Mouse (Mus musculus) embryonic facial prominence, embryonic 11.5 days (tissue): Measurements from ENCODE around the gene Pcsk6. TPM values are rescaled to one million over a fixed set of nuclear protein-coding genes. Genes with fewer than 3 reads are reported as not detected.

Experiments
- ATAC-seq: fragments of 200-750 bp; cut with Nextera tagmentation; replicated peaks from 2 replicates; pipeline ENCODE4 v1.8.0; 2017; ENCODE audit warnings: low read depth; ENCODE audit not compliant: insufficient number of reproducible peaks, low FRiP score, low TSS enrichment
- DNase-seq: peaks from one replicate; pipeline ENCODE4 v3.0.0-alpha.2; 2015; ENCODE audit warnings: low spot score
- H3K27ac ChIP-seq: fragments of 300-500 bp; sonication (generic); replicated peaks from 2 replicates; pipeline ENCODE4 v1.5.1; 2014; ENCODE audit warnings: mild to moderate bottlenecking, low read depth, low read length, control low read depth
- H3K27me3 ChIP-seq: fragments of 300-500 bp; sonication (generic); 2 replicates; pipeline ENCODE4 v1.6.1; 2014; ENCODE audit warnings: mild to moderate bottlenecking, low read length, moderate library complexity, mixed read lengths; ENCODE audit not compliant: control insufficient read depth, insufficient read depth
- H3K36me3 ChIP-seq: fragments of 300-500 bp; sonication (generic); replicated peaks from 2 replicates; pipeline ENCODE4 v1.6.1; 2014; ENCODE audit warnings: low read depth, mild to moderate bottlenecking, low read length, moderate library complexity, mixed read lengths; ENCODE audit not compliant: control insufficient read depth, insufficient read depth
- H3K4me1 ChIP-seq: fragments of 300-500 bp; sonication (generic); 2 replicates; pipeline ENCODE4 v1.6.1; 2014; ENCODE audit warnings: low read length, mixed read lengths; ENCODE audit not compliant: control insufficient read depth, insufficient read depth
- H3K4me2 ChIP-seq: fragments of 300-500 bp; sonication (generic); 2 replicates; pipeline ENCODE4 v1.6.1; 2014; ENCODE audit warnings: low read depth, mild to moderate bottlenecking, control low read depth, low read length, moderate library complexity
- H3K4me3 ChIP-seq: fragments of 300-500 bp; sonication (generic); 2 replicates; pipeline ENCODE4 v1.5.1; 2014; ENCODE audit warnings: low read depth, low read length, control low read depth
- H3K9ac ChIP-seq: fragments of 300-500 bp; sonication (generic); replicated peaks from 2 replicates; pipeline ENCODE4 v1.6.1; 2014; ENCODE audit warnings: mild to moderate bottlenecking, control low read depth, low read length
- H3K9me3 ChIP-seq: fragments of 300-500 bp; sonication (generic); replicated peaks from 2 replicates; pipeline ENCODE4 v1.6.1; 2016; ENCODE audit warnings: mild to moderate bottlenecking, low read length, inconsistent platforms, mixed read lengths; ENCODE audit not compliant: control insufficient read depth
- WGBS: fragments of 180-500 bp; shearing (Covaris S2); extraction: QIAGEN DNeasy Blood & Tissue Kit; methylation state at CpG from one replicate; pipeline ENCODE4 v1.1.7; 2014; 5-methylcytosine and 5-hydroxymethylcytosine counted together
- polyA plus RNA-seq: library from polyadenylated mRNA; unstranded; fragments of >200 nt; fragmentation: Nextera tagmentation; extraction: Ambion mirVana; gene quantifications from 2 replicates; pipeline ENCODE4 v1.2.1, GENCODE M21; 2014

The Pcsk6 gene
- polyA plus RNA-seq, 1 experiment from 2014 or later = 2.1 TPM

DNA sequence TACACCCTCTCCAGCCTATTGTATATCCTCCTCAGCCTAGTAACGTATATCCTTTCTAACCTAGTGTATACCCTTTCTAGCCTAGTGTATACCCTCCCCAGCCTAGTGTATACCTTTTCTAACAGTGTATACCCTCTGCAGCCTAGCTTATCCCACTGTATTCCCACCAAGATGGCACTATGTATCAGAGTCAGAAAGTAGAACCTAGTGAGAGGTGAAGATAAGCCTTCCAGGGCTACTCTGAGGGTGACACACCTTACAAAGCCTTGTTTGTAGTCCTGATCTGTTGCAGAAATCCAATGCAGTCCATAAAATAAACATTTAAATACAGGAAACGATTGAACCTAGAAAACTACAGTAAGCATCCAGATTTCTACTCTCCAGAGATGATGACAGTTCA lies 12.4 kb downstream of the Pcsk6 start:
- Histone ChIP-seq H3K27ac (no peak overlapping the region), H3K4me3 (no peak overlapping the region), H3K4me1 (no peaks in the 10 kb centered on the region), H3K9ac (no peak overlapping the region), H3K27me3 (no peaks in the 10 kb centered on the region), H3K36me3 (no peaks in the 10 kb centered on the region), H3K4me2 (no peak overlapping the region), H3K9me3 (no peaks in the 10 kb centered on the region)
- DNase-seq = no peak
- 86% methylated on average over 2 of the region's 2 CpGs for WGBS
- no peak for ATAC-seq

DNA sequence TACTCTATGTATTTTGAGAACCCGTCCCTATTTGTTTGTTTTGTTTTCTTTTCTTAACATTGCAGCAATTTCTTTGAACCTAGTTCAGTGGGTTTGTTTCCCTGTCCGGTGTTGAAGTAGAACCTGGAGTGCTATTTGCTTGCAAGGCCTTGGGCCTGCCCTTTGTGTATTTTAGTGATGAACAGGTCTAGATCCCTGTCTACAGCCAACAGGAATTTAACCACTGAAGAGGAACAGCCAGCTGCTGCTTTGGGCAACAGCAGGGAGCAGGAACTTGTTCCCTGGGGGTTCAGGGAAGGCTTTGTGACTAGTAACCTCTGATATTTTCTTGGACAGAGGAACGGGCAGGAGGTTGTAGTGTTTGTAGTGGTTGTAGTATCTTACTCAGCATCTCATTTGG lies 15.1 kb downstream of the Pcsk6 start:
- no peaks in the 10 kb centered on the region for H3K36me3 ChIP-seq
- DNase-seq = no peak
- H3K9ac ChIP-seq = no peak overlapping the region
- H3K27ac ChIP-seq = no peak overlapping the region
- no peaks in the 10 kb centered on the region for H3K27me3 ChIP-seq
- ATAC-seq = no peak
- no peaks in the 10 kb centered on the region for H3K9me3 ChIP-seq
- no peaks in the 10 kb centered on the region for H3K4me1 ChIP-seq
- H3K4me2 ChIP-seq = no peak overlapping the region
- 79% methylated on average over 3 of the region's 3 CpGs for WGBS
- no peak overlapping the region for H3K4me3 ChIP-seq

DNA sequence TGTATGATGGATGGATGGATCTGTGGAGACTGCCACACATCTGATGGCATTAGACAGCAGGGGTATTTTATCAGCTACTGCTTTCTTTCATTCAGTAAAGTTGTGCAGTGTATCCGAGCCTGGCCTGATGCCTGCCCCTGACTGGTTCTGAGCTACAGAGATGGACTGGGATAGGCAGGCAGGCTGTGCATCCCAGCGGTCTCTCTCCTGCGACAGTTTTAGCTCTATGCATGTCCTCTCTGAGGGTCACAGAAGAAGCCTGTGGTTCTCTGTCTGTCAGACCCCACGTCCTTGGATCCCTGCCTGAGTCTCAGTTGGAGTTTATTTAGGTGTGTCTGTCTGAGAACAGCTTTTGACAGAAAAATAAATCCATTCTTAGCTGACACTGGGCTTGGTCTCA lies 16.7 kb downstream of the Pcsk6 start:
- Histone ChIP-seq H3K27ac (no peak overlapping the region), H3K36me3 (no peaks in the 10 kb centered on the region), H3K4me2 (no peak overlapping the region), H3K9ac (no peak overlapping the region), H3K27me3 (no peaks in the 10 kb centered on the region), H3K4me1 (no peaks in the 10 kb centered on the region), H3K9me3 (no peaks in the 10 kb centered on the region), H3K4me3 (no peak overlapping the region)
- WGBS = 66% methylated on average over 4 of the region's 4 CpGs
- no peak for ATAC-seq
- no peak for DNase-seq

DNA sequence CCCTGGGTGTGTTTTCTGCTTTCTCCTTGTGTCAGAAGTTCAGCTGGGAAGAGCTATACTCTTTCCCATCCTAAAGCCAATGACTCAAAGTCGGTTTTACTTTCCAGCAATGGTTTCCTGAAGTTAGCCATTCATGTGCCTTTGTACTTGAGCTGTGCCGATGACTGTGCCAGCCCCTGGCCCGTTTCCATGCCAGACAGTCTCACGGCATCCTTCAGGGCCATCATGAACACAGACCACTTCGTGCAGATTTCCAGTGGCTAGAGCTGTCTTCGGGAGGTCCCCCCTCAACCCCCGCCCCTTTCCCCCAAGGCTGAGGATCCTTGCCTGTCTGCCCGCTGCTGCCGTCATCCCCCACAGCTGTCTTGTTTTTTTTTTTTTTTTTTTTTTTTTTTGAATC lies 17.8 kb downstream of the Pcsk6 start:
- H3K4me2 ChIP-seq = no peak overlapping the region
- H3K4me3 ChIP-seq = no peak overlapping the region
- H3K9me3 ChIP-seq = no peaks in the 10 kb centered on the region
- H3K27me3 ChIP-seq = no peaks in the 10 kb centered on the region
- 64% methylated on average over 9 of the region's 9 CpGs for WGBS
- no peak overlapping the region for H3K9ac ChIP-seq
- no peaks in the 10 kb centered on the region for H3K36me3 ChIP-seq
- H3K4me1 ChIP-seq = no peaks in the 10 kb centered on the region
- DNase-seq (no peak), ATAC-seq (no peak)
- H3K27ac ChIP-seq = no peak overlapping the region

DNA sequence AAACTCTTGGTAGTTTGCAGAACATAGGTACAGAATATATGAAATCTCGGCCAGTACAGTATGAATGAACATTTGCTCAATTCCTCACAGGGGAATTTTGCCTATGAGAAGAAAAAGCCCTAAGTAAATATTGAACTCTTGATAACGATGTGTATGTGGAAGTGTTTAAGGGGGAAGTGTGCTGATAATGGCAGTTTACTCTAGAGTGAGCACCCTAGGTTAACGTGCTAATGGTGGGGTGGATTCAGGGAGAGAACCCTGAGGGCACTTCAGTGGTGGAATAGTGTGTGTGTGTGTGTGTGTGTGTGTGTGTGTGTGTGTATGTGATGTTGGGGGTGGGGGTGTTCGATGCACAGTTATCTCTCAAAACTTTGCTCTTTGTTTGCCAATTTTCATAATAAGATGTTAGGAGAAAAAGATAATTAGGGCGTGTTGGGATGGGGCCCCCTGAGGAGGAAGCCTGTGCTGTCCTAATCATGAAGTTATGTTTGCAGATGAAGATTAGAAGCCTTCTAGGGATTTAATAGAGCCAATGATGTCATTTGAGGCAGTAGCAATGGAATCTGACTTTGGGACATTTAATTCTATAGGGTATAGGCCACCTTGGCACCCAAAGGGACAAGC lies 19.2 kb downstream of the Pcsk6 start:
- H3K9me3 ChIP-seq = no peaks in the 10 kb centered on the region
- DNase-seq (no peak), ATAC-seq (no peak)
- H3K4me1 ChIP-seq = no peaks in the 10 kb centered on the region
- 72% methylated on average over 5 of the region's 5 CpGs for WGBS
- H3K4me2 ChIP-seq = no peak overlapping the region
- no peak overlapping the region for H3K4me3 ChIP-seq
- H3K9ac ChIP-seq = no peak overlapping the region
- H3K27ac ChIP-seq = no peak overlapping the region
- H3K36me3 ChIP-seq = no peaks in the 10 kb centered on the region
- no peaks in the 10 kb centered on the region for H3K27me3 ChIP-seq

DNA sequence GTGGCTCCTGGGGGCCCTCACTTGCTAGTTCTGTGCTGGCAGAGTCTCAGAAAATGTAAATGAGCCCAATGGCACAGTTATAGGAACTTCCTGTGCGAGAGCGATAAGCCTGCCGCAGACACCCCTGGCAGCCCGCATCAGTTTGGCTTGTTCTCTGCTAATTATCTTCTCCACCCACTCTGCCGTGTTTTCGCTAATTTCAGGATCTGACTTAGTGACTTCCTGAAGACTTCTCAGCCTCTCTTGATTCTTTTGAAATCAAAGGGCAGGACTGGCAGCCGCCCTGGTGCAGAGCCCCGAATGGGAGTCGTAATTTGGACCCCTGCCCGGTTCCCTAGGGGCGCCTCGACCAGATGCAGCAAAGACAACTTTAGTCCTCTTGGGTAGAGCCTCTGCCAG lies 19.8 kb downstream of the Pcsk6 start:
- ATAC-seq (no peak), DNase-seq (peak; percentile 33)
- Histone ChIP-seq H3K4me3 (no peak overlapping the region), H3K36me3 (no peaks in the 10 kb centered on the region), H3K27ac (no peak overlapping the region), H3K9ac (no peak overlapping the region), H3K27me3 (no peaks in the 10 kb centered on the region), H3K4me2 (peak overlapping the region; percentile 23; the same call in 1 of the 2 replicates), H3K9me3 (no peaks in the 10 kb centered on the region), H3K4me1 (no peaks in the 10 kb centered on the region)
- WGBS = 31% methylated on average over 12 of the region's 12 CpGs

DNA sequence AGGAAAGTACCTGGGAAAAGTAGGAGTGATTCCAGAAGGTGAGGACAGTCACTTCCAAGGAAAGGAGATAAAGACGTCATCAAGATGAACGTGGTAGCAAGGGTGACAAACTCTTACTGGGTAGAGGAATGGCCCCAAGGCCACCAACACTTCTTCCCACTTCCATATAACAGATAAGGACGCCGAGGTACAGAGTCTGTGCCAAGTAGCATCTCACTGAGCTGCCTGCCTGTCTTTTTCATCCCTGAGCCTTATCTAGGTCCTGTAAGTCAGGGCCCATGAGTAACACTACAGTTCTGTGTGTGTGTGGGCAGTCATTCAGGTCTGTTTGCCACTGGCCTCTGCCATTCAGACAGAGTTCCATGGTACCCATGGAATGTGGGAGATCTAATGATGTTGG lies 23.4 kb downstream of the Pcsk6 start:
- H3K9ac ChIP-seq = no peak overlapping the region
- DNase-seq (no peak), ATAC-seq (no peak)
- H3K4me1 ChIP-seq = no peaks in the 10 kb centered on the region
- WGBS = 85% methylated on average over 4 of the region's 4 CpGs
- H3K9me3 ChIP-seq = no peaks in the 10 kb centered on the region
- no peak overlapping the region for H3K4me3 ChIP-seq
- no peak overlapping the region for H3K27ac ChIP-seq
- H3K36me3 ChIP-seq = no peaks in the 10 kb centered on the region
- no peak overlapping the region for H3K4me2 ChIP-seq
- H3K27me3 ChIP-seq = no peaks in the 10 kb centered on the region

DNA sequence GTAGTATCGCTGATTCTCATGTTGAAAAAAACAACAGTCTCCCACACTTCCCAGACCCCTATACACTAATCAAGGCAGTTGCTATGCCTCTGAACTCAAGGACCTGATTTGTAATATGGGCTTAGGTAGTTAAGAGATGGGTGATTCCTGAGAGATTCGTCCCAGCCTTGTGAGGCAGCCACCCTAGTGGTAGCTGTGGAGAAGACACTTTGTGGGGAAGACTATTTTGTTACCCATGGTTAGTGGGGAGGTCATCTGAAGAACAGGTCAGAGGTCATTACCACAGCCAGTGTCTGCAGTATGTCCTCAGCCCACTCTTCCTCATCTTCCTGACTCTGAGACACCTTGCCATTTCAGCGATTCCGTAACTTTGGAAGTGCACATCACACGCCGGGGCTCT lies 24.3 kb downstream of the Pcsk6 start:
- Histone ChIP-seq H3K27me3 (no peaks in the 10 kb centered on the region), H3K9ac (no peak overlapping the region)
- 92% methylated on average over 6 of the region's 6 CpGs for WGBS

More for the DNA sequence above, 24.3 kb downstream of the Pcsk6 start:
- no peaks in the 10 kb centered on the region for H3K9me3 ChIP-seq
- H3K4me1 ChIP-seq = no peaks in the 10 kb centered on the region
- no peak overlapping the region for H3K4me2 ChIP-seq
- DNase-seq (no peak), ATAC-seq (no peak)
- H3K4me3 ChIP-seq = no peak overlapping the region
- H3K36me3 ChIP-seq = no peaks in the 10 kb centered on the region
- no peak overlapping the region for H3K27ac ChIP-seq
